22 mouse cellular contexts compared by ENCODE assay signal in genomic region chr6:147964739-147965138, GRCm38 (mm10).
"Had no signal": no experiment of that assay in that cellular context is flagged by ENCODE, and none has a peak within 500 bp of the region (broad histone marks: within the 10 kb centered on the region; RNA-seq: fewer than 3 reads in every experiment).

No protein-coding gene starts in this region.

- H3K27ac ChIP-seq: kidney, embryonic 15.5 days; limb, embryonic 10.5 days; limb, embryonic 13.5 days; liver, embryonic 12.5 days; liver, embryonic 15.5 days; lung, embryonic 15.5 days; midbrain, embryonic 10.5 days; neural tube, embryonic 12.5 days; neural tube, embryonic 15.5 days had no signal

- H3K9me3 ChIP-seq: kidney, embryonic 15.5 days; limb, embryonic 10.5 days; limb, embryonic 13.5 days; liver, embryonic 12.5 days; liver, embryonic 15.5 days; lung, embryonic 15.5 days; midbrain, embryonic 10.5 days; neural tube, embryonic 12.5 days; neural tube, embryonic 15.5 days had no signal

- H3K36me3 ChIP-seq: kidney, embryonic 15.5 days; limb, embryonic 10.5 days; limb, embryonic 13.5 days; liver, embryonic 12.5 days; liver, embryonic 15.5 days; lung, embryonic 15.5 days; midbrain, embryonic 10.5 days; neural tube, embryonic 12.5 days; neural tube, embryonic 15.5 days had no signal

- H3K4me2 ChIP-seq: kidney, embryonic 15.5 days; limb, embryonic 13.5 days; liver, embryonic 12.5 days; liver, embryonic 15.5 days; lung, embryonic 15.5 days; neural tube, embryonic 12.5 days; neural tube, embryonic 15.5 days had no signal

- H3K27me3 ChIP-seq: kidney, embryonic 15.5 days; limb, embryonic 13.5 days; liver, embryonic 12.5 days; liver, embryonic 15.5 days; lung, embryonic 15.5 days; neural tube, embryonic 12.5 days; neural tube, embryonic 15.5 days had no signal

- H3K9ac ChIP-seq: kidney, embryonic 15.5 days; limb, embryonic 13.5 days; liver, embryonic 12.5 days; liver, embryonic 15.5 days; lung, embryonic 15.5 days; neural tube, embryonic 12.5 days; neural tube, embryonic 15.5 days had no signal

- ATAC-seq: liver, embryonic 12.5 days had no signal

- H3K4me3 ChIP-seq: kidney, embryonic 15.5 days; limb, embryonic 10.5 days; limb, embryonic 13.5 days; liver, embryonic 12.5 days; liver, embryonic 15.5 days; lung, embryonic 15.5 days; megakaryocyte, embryonic 14.5 days; midbrain, embryonic 10.5 days; neural tube, embryonic 12.5 days; neural tube, embryonic 15.5 days had no signal

- H3K4me1 ChIP-seq: kidney, embryonic 15.5 days; limb, embryonic 10.5 days; limb, embryonic 13.5 days; liver, embryonic 12.5 days; liver, embryonic 15.5 days; lung, embryonic 15.5 days; megakaryocyte, embryonic 14.5 days; midbrain, embryonic 10.5 days; neural tube, embryonic 12.5 days; neural tube, embryonic 15.5 days had no signal

- DNase-seq: kidney, adult 8-10 months; kidney, postnatal 10 days; kidney, postnatal 4 days; liver; lung, adult 18-20 months; lung, postnatal 10 days; lung, postnatal 36 days; midbrain, embryonic 14.5 days; retina, postnatal 1 day; right cerebral cortex, postnatal 25 days; thymus, adult 18-20 months; thymus, postnatal 36 days had no signal
